ENCODE assay signal across 20 mouse cellular contexts in genomic region chr6:55661126-55661915, GRCm38 (mm10). TPM values are rescaled to one million over a fixed set of nuclear protein-coding genes. Genes with fewer than 3 reads are reported as not detected.
DNase-seq lines count a peak whose midpoint lies in the region.
"Had no signal": no experiment of that assay in that cellular context is flagged by ENCODE, and none has a peak within 500 bp of the region (broad histone marks: within the 10 kb centered on the region; RNA-seq: fewer than 3 reads in every experiment).

No protein-coding gene starts in this region.

- DNase-seq in cerebellum, postnatal 14 days: peak; percentile 21 to 31
- no peak for DNase-seq in cerebellum, postnatal 36 days
- DNase-seq in heart, adult 9 months (ENCODE audit: low spot score in 2 of 2): peak; percentile 15 to 30
- no peak for DNase-seq in heart, postnatal 25 days (ENCODE audit: low spot score)
- peak; percentile 33 for DNase-seq in 3T3-L1 (ENCODE audit: low read depth, low spot score)
- peak; percentile 27 to 48 for DNase-seq in heart, postnatal 10 days
- DNase-seq in gastrocnemius, postnatal 25 days: no peak
- DNase-seq: adrenal gland, adult 2 months; adrenal gland, postnatal 36 days; cerebellum, adult 18-20 months; embryo, embryonic 11 days; forebrain, postnatal 0 days; gastrocnemius, postnatal 10 days; kidney, adult 9 months; kidney, postnatal 10 days; retina, postnatal 1 day; right cerebral cortex, postnatal 14 days; thymus, postnatal 4 days had no signal

- intact Hi-C loops in heart, postnatal 25 days (cut with DNase I): no loop called here
- intact Hi-C loops in heart, postnatal 10 days (cut with DNase I): no loop called here

RNA-seq across cellular contexts. Expression of gene Neurod6, which starts 19.7 kb away (rescaled TPM):
- total RNA-seq in heart, postnatal 25 days (2021): not detected
- total RNA-seq in heart, postnatal 10 days (2021): not detected
- not detected for total RNA-seq in gastrocnemius, postnatal 25 days (2021)
- total RNA-seq: adrenal gland, adult 2 months; adrenal gland, postnatal 36 days; granulocyte monocyte progenitor cell, adult 5-6 weeks; monocyte, adult 5-6 weeks had no signal

Comparison
In these comparisons a context has a peak if more than half of its experiments do, and no peak if none do; other contexts are left out.
1. DNase-seq: peak in cerebellum, postnatal 14 days (2 of 2), heart, adult 9 months (2 of 2), 3T3-L1 (single experiment) and heart, postnatal 10 days (2 of 2); none in cerebellum, postnatal 36 days (0 of 2), heart, postnatal 25 days (single experiment) and gastrocnemius, postnatal 25 days (single experiment).